Mouse (Mus musculus): ENCODE measurements at regions not wholly inside any gene's neighbourhood (a gene's known extent, or its start where the extent isn't known, plus 50 kb on each side); places are given as distances from the start of the nearest gene placed in this dataset.

DNA sequence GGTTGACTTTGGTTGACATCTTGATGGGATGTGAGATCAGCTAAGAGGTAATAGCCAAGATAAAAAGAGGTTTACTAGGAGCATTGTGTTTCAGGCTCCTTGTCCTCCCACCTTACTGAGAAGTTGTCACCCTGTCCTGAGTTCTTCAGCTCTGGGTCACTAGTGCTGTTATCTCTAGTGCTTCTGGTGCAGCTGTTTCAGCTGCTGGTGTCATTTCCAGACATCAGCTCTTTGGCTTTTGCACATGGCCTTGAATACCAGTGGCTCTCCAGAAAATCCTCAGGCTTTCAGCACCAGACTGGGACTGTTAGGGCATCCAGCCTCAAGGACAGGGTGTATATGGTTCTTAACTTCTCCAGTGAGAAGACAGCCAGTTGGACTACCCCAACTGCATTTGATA, 697.9 kb upstream of the Ncam2 start:
- DNase-seq (ENCODE audit: low spot score), result no peak
- Histone ChIP-seq H3K36me3 (ENCODE audit: control insufficient read depth, insufficient read depth, low read length) (no peaks in the 10 kb centered on the region), H3K4me2 (ENCODE audit: low read length) (no peak overlapping the region), H3K4me1 (ENCODE audit: control insufficient read depth, insufficient read depth, low read length) (no peaks in the 10 kb centered on the region), H3K9me3 (replicated peaks; ENCODE audit: control insufficient read depth, low read length) (no peaks in the 10 kb centered on the region), H3K9ac (ENCODE audit: low read length) (no peak overlapping the region), H3K27ac (ENCODE audit: low read depth, low read length) (no peak overlapping the region), H3K4me3 (ENCODE audit: low read depth, low read length) (no peak overlapping the region), H3K27me3 (replicated peaks; ENCODE audit: control insufficient read depth, insufficient read depth, low read length) (no peaks in the 10 kb centered on the region)
- no peak for ATAC-seq

DNA sequence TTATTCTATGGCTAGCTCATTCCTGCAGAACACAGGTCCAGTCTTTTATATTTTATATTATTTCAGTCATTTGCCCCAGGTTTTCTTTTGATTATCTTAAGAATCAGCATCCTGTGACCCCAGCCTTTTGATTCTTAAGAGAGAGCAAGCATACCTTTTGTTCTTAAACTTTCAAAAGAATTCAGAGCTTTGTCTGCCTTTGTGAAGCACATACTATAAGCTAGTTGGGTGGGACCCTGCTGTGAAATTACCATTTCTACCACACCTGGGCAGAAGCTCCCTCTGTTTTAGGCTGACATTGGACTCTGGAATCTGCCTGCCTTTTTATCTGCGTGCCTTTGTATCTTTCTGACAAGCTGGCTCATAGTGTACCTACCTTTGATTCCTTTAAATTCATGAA, 697.2 kb upstream of the Ncam2 start:
- Histone ChIP-seq H3K9ac (ENCODE audit: low read length) (no peak overlapping the region), H3K9me3 (replicated peaks; ENCODE audit: control insufficient read depth, low read length) (no peaks in the 10 kb centered on the region), H3K4me1 (ENCODE audit: control insufficient read depth, insufficient read depth, low read length) (no peaks in the 10 kb centered on the region), H3K4me3 (ENCODE audit: low read depth, low read length) (no peak overlapping the region), H3K4me2 (ENCODE audit: low read length) (no peak overlapping the region), H3K27me3 (replicated peaks; ENCODE audit: control insufficient read depth, insufficient read depth, low read length) (no peaks in the 10 kb centered on the region), H3K36me3 (ENCODE audit: control insufficient read depth, insufficient read depth, low read length) (no peaks in the 10 kb centered on the region), H3K27ac (ENCODE audit: low read depth, low read length) (no peak overlapping the region)
- DNase-seq (ENCODE audit: low spot score) (peak; percentile 7), ATAC-seq (no peak)
- 53% methylated on average over 1 of the region's 1 CpGs for WGBS

DNA sequence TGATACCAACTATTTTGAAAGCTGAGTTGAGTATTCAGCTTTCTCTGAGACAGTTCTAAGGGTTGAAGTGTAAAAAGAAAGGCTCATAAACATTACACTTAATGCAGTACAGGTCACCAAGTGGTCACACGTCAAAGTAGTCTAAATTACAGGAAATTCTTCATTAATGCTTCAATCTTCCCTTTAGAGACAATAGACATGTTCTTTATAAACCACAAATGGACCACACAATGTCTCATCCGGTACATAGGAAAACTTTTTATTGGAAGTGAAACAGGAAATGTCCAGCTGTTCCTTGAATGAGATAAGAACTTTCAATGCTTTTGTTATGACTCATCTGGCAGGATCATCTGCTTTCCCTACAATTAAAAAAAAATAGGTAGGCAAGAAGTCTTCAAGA, 687.8 kb upstream of the Ncam2 start:
- H3K36me3 ChIP-seq (ENCODE audit: control insufficient read depth, insufficient read depth, low read length), result no peaks in the 10 kb centered on the region
- H3K9ac ChIP-seq (ENCODE audit: low read length), result no peak overlapping the region
- DNase-seq (ENCODE audit: low spot score) (no peak), ATAC-seq (no peak)
- H3K4me3 ChIP-seq (ENCODE audit: low read depth, low read length), result no peak overlapping the region
- no peaks in the 10 kb centered on the region for H3K4me1 ChIP-seq (ENCODE audit: control insufficient read depth, insufficient read depth, low read length)
- no peak overlapping the region for H3K4me2 ChIP-seq (ENCODE audit: low read length)
- no peak overlapping the region for H3K27ac ChIP-seq (ENCODE audit: low read depth, low read length)
- H3K27me3 ChIP-seq (replicated peaks; ENCODE audit: control insufficient read depth, insufficient read depth, low read length), result no peaks in the 10 kb centered on the region
- 83% methylated on average over 2 of the region's 2 CpGs for WGBS
- H3K9me3 ChIP-seq (replicated peaks; ENCODE audit: control insufficient read depth, low read length), result no peaks in the 10 kb centered on the region

DNA sequence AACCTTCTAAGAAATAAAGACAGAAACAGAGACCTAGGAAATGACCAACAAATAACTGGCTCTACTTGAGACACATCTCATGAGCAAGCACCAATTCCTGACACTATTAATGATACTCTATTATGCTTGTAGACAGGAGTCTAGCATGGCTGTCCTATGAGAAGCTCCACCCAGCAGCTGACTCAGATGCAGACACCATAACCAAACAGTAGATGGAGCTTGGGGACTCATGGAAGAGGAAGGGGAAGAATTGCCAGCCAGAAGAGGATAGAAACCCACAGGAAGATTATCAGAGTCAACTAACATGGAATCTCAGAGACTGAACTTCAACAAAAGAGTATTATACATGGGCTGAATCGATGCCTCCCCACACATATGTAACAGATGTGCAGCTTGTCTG, 662.5 kb upstream of the Ncam2 start:
- H3K9me3 ChIP-seq (replicated peaks; ENCODE audit: control insufficient read depth, low read length), result no peaks in the 10 kb centered on the region
- DNase-seq (ENCODE audit: low spot score) (no peak), ATAC-seq (no peak)
- WGBS, result 92% methylated on average over 1 of the region's 1 CpGs
- no peaks in the 10 kb centered on the region for H3K36me3 ChIP-seq (ENCODE audit: control insufficient read depth, insufficient read depth, low read length)
- no peaks in the 10 kb centered on the region for H3K27me3 ChIP-seq (replicated peaks; ENCODE audit: control insufficient read depth, insufficient read depth, low read length)
- H3K4me1 ChIP-seq (ENCODE audit: control insufficient read depth, insufficient read depth, low read length), result no peaks in the 10 kb centered on the region
- H3K4me2 ChIP-seq (ENCODE audit: low read length), result no peak overlapping the region
- no peak overlapping the region for H3K27ac ChIP-seq (ENCODE audit: low read depth, low read length)
- no peak overlapping the region for H3K4me3 ChIP-seq (ENCODE audit: low read depth, low read length)
- H3K9ac ChIP-seq (ENCODE audit: low read length), result no peak overlapping the region

DNA sequence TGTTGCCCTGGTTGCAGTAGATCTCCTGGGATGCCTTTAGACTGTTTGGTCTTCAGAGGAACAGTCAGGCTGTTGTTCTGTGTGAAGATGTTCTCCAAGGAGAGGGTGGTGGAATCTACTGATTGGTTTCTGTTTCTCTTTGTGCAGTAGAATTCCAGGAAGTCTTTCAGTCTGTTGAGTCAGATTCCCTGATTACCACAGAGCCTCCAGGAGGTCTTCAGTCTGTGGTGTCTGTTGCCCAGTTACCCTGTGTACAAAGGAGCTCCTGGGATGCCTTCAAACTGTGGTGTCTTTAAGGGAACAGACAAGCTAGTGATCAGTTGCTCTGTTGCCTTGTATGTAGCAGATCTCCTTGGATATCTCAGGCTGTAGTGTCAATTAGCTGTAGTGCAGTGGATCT, 653.9 kb upstream of the Ncam2 start:
- H3K27ac ChIP-seq (ENCODE audit: low read depth, low read length), result no peak overlapping the region
- no peaks in the 10 kb centered on the region for H3K4me1 ChIP-seq (ENCODE audit: control insufficient read depth, insufficient read depth, low read length)
- ATAC-seq (no peak), DNase-seq (ENCODE audit: low spot score) (no peak)
- H3K36me3 ChIP-seq (ENCODE audit: control insufficient read depth, insufficient read depth, low read length), result no peaks in the 10 kb centered on the region
- no peaks in the 10 kb centered on the region for H3K27me3 ChIP-seq (replicated peaks; ENCODE audit: control insufficient read depth, insufficient read depth, low read length)
- no peak overlapping the region for H3K4me2 ChIP-seq (ENCODE audit: low read length)
- no peaks in the 10 kb centered on the region for H3K9me3 ChIP-seq (replicated peaks; ENCODE audit: control insufficient read depth, low read length)
- no peak overlapping the region for H3K4me3 ChIP-seq (ENCODE audit: low read depth, low read length)
- no peak overlapping the region for H3K9ac ChIP-seq (ENCODE audit: low read length)

DNA sequence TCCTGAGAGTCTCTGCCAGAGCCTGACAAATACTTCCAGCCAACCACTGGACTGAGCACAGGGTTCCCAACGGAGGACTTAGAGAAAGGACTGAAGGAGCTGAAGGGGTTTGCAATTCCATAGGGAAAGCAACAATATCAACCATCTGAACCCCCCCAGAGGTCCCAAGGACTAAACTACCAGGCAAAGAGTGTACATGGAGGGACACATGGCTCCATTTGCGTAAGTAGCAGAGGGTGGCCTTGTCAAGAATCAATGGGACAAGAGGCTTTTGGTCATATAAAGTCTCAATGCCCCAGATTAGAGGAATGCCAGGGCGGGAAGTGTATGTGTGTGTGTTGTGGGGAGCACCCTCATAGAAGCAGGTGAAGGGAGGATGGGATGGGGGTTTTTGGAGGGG, 633.4 kb upstream of the Ncam2 start:
- no peaks in the 10 kb centered on the region for H3K9me3 ChIP-seq (replicated peaks; ENCODE audit: control insufficient read depth, low read length)
- no peaks in the 10 kb centered on the region for H3K36me3 ChIP-seq (ENCODE audit: control insufficient read depth, insufficient read depth, low read length)
- H3K9ac ChIP-seq (ENCODE audit: low read length), result no peak overlapping the region
- H3K4me2 ChIP-seq (ENCODE audit: low read length), result no peak overlapping the region
- no peaks in the 10 kb centered on the region for H3K4me1 ChIP-seq (ENCODE audit: control insufficient read depth, insufficient read depth, low read length)
- no peak for DNase-seq (ENCODE audit: low spot score)
- 82% methylated on average over 3 of the region's 3 CpGs for WGBS
- H3K27ac ChIP-seq (ENCODE audit: low read depth, low read length), result no peak overlapping the region
- no peaks in the 10 kb centered on the region for H3K27me3 ChIP-seq (replicated peaks; ENCODE audit: control insufficient read depth, insufficient read depth, low read length)
- no peak for ATAC-seq
- H3K4me3 ChIP-seq (ENCODE audit: low read depth, low read length), result no peak overlapping the region

DNA sequence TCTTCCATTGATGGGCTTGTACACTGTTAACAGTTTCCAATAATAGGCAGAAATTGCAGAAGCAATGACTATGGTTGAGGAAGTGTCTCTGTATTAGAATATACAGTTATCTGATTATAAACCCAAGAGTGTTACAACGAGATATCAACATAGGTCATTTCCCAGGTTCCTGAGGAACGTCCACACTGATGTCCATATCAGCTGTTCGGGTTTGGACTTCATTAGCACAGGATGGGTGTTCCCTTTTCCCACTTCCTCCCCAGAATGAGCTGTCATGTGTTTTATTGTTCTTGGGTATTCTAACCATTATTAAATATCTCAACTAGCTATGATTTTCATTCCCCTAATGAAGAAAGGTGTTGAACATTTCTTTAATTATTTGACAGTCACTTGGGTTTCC, 613.2 kb upstream of the Ncam2 start:
- no peaks in the 10 kb centered on the region for H3K4me1 ChIP-seq (ENCODE audit: control insufficient read depth, insufficient read depth, low read length)
- no peak overlapping the region for H3K27ac ChIP-seq (ENCODE audit: low read depth, low read length)
- H3K4me2 ChIP-seq (ENCODE audit: low read length), result no peak overlapping the region
- ATAC-seq (no peak), DNase-seq (ENCODE audit: low spot score) (no peak)
- H3K4me3 ChIP-seq (ENCODE audit: low read depth, low read length), result no peak overlapping the region
- H3K9me3 ChIP-seq (replicated peaks; ENCODE audit: control insufficient read depth, low read length), result no peaks in the 10 kb centered on the region
- 90% methylated on average over 3 of the region's 3 CpGs for WGBS
- H3K36me3 ChIP-seq (ENCODE audit: control insufficient read depth, insufficient read depth, low read length), result no peaks in the 10 kb centered on the region
- no peaks in the 10 kb centered on the region for H3K27me3 ChIP-seq (replicated peaks; ENCODE audit: control insufficient read depth, insufficient read depth, low read length)
- no peak overlapping the region for H3K9ac ChIP-seq (ENCODE audit: low read length)

DNA sequence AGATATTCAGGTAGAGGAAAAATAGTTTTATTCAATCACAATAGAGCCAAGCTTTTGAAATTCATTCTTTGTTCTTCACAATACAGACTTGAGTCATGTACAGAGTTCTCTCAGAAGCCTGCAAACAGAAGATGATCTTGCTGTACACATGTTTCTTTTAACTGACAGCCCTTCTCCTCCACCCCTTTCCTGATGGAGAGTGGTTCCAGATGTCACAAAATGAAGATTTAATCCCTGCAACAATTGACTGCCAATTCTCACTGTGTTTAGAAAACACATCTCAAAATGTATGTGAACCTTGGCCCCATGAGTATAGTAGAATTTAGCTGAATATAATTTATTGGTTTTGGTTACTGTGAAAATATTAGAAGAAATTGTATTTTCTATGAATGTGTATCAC, 596.6 kb upstream of the Ncam2 start:
- H3K4me2 ChIP-seq (ENCODE audit: low read length), result no peak overlapping the region
- no peak overlapping the region for H3K9ac ChIP-seq (ENCODE audit: low read length)
- no peak overlapping the region for H3K27ac ChIP-seq (ENCODE audit: low read depth, low read length)
- DNase-seq (ENCODE audit: low spot score) (no peak), ATAC-seq (no peak)
- H3K4me1 ChIP-seq (ENCODE audit: control insufficient read depth, insufficient read depth, low read length), result no peaks in the 10 kb centered on the region
- no peaks in the 10 kb centered on the region for H3K9me3 ChIP-seq (replicated peaks; ENCODE audit: control insufficient read depth, low read length)
- H3K36me3 ChIP-seq (ENCODE audit: control insufficient read depth, insufficient read depth, low read length), result no peaks in the 10 kb centered on the region
- H3K4me3 ChIP-seq (ENCODE audit: low read depth, low read length), result no peak overlapping the region
- H3K27me3 ChIP-seq (replicated peaks; ENCODE audit: control insufficient read depth, insufficient read depth, low read length), result no peaks in the 10 kb centered on the region
